Mouse (Mus musculus): ENCODE data around the gene Cnmd. TPM values are rescaled to one million over a fixed set of nuclear protein-coding genes. Genes with fewer than 3 reads are reported as not detected.

Gene Cnmd
- total and polyA plus RNA-seq, 3 experiments = not detected

DNA sequence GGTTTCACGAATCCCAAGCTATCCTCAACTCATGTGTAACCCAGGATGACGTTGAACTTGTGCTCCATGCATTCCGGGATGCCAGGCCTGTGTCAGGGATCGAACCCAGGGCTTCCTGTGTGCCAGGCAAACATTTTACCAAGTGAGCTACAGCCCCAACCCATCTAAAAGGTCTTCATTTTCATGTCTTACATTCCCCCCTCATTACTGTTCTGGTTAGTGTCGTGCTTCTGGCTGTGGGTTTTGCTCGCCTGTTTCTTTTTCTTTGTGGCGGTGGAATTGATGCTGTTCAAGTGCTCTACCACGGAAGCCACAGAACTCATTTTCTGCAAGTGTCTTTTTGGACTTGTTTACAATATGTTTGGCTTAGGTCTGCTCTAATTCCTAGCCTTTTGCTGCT, 71.1 kb downstream of the Cnmd start:
- peaks cover 3 to 12% of the 10 kb centered on the region in 2 experiments; a peak in 3 of 4 replicates for H3K4me1 ChIP-seq (ENCODE audit: control insufficient read depth in 1 of 2, insufficient read depth in 2 of 2, low read length in 2 of 2)
- H3K4me3 ChIP-seq (ENCODE audit: control insufficient read depth in 1 of 2, insufficient read depth in 1 of 2, low read depth in 2 of 2, low read length in 2 of 2) = no peak overlapping the region
- no peak for DNase-seq (ENCODE audit: low read depth, low spot score)
- H3K9me3 ChIP-seq (replicated peaks; ENCODE audit: insufficient read depth, low read length) = no peaks in the 10 kb centered on the region
- TF ChIP-seq TAL1 (IDR thresholded peaks at IDR 0.05; ENCODE audit: low read length) = no peak
- TF ChIP-seq ETS1 (IDR thresholded peaks at IDR 0.05; ENCODE audit: low read depth, low read length) = no peak
- no peak for TF ChIP-seq POLR2AphosphoS2 (IDR thresholded peaks at IDR 0.05; ENCODE audit: low read length)
- TF ChIP-seq ZNF384 (IDR thresholded peaks at IDR 0.05; ENCODE audit: low read depth, low read length) = no peak
- TF ChIP-seq MXI1 (IDR thresholded peaks at IDR 0.05; ENCODE audit: low read depth, low read length) = no peak
- TF ChIP-seq ZMIZ1 (IDR thresholded peaks at IDR 0.05; ENCODE audit: low read depth, low read length) = no peak
- no peak for TF ChIP-seq MYB (IDR thresholded peaks at IDR 0.05; ENCODE audit: low read depth, low read length)
- no peak for TF ChIP-seq RCOR1 (IDR thresholded peaks at IDR 0.05; ENCODE audit: low read depth, low read length)
- TF ChIP-seq MEF2A (IDR thresholded peaks at IDR 0.05; ENCODE audit: extremely low read depth, insufficient replicate concordance, low read depth, low read length, poor library complexity, severe bottlenecking) = no peak
- no peak for TF ChIP-seq MAFK (IDR thresholded peaks at IDR 0.05; ENCODE audit: borderline replicate concordance, low read depth, low read length)
- TF ChIP-seq NRF1 (IDR thresholded peaks at IDR 0.05; ENCODE audit: insufficient read depth, low read depth, low read length, poor library complexity, severe bottlenecking) = no peak
- no peak for TF ChIP-seq CHD1 (IDR thresholded peaks at IDR 0.05; ENCODE audit: low read depth, low read length)
- TF ChIP-seq EP300 (IDR thresholded peaks at IDR 0.05; ENCODE audit: low read depth in 1 of 2, low read length in 2 of 2) = no peak
- TF ChIP-seq GATA1 (IDR thresholded peaks at IDR 0.05; ENCODE audit: low read depth, low read length) = no peak
- TF ChIP-seq SMC3 (IDR thresholded peaks at IDR 0.05; ENCODE audit: low read depth, low read length) = no peak
- TF ChIP-seq NELFE (IDR thresholded peaks at IDR 0.05; ENCODE audit: low read depth, low read length) = no peak
- TF ChIP-seq POLR2AphosphoS5 (IDR thresholded peaks at IDR 0.05; ENCODE audit: borderline replicate concordance, low read depth, low read length) = no peak
- peaks cover 45% of the 10 kb centered on the region for H3K79me2 ChIP-seq (ENCODE audit: control insufficient read depth, insufficient read depth, low read length, poor library complexity)
- no peaks in the 10 kb centered on the region for H3K27me3 ChIP-seq (ENCODE audit: control insufficient read depth in 1 of 2, insufficient read depth in 2 of 2, low read length in 2 of 2)
- no peak overlapping the region for H3K27ac ChIP-seq (ENCODE audit: control insufficient read depth, low read depth, low read length)
- peaks cover 11 to 16% of the 10 kb centered on the region in 2 experiments for H3K36me3 ChIP-seq (ENCODE audit: control insufficient read depth in 1 of 2, insufficient read depth in 2 of 2, low read length in 2 of 2)
- no peak overlapping the region for H3K9ac ChIP-seq (ENCODE audit: control insufficient read depth, low read depth, low read length, poor library complexity, severe bottlenecking)

DNA sequence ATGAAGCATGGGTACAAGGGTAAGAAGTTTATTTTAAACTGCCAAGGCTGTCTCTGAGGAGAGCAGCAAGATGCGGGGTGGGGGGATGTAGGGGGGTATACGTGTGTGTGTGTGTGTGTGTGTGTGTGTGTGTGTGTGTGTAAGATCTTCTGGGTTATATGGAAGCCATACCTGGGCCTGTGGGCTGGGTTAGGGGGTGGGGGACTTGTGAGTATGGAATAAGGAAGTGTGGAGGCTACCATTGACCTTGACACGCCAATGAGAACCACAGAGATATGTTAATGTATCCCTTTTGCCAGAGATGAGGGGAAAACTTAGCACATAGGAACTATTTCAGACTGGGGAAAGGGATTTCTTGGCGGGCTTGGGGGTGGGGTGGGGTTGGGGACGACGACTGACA, 72.6 kb downstream of the Cnmd start:
- TF ChIP-seq POLR2AphosphoS2 (IDR thresholded peaks at IDR 0.05; ENCODE audit: low read length) (no peak), HCFC1 (IDR thresholded peaks at IDR 0.05; ENCODE audit: low read depth, low read length) (no peak)
- Histone ChIP-seq H3K9me3 (replicated peaks; ENCODE audit: insufficient read depth, low read length) (no peaks in the 10 kb centered on the region), H3K27me3 (ENCODE audit: control insufficient read depth in 1 of 2, insufficient read depth in 2 of 2, low read length in 2 of 2) (no peaks in the 10 kb centered on the region), H3K27ac (ENCODE audit: control insufficient read depth, low read depth, low read length) (no peak overlapping the region), H3K9ac (ENCODE audit: control insufficient read depth, low read depth, low read length, poor library complexity, severe bottlenecking) (peak overlapping the region; percentile 91), H3K4me1 (ENCODE audit: control insufficient read depth in 1 of 2, insufficient read depth in 2 of 2, low read length in 2 of 2) (peaks cover 3 to 12% of the 10 kb centered on the region in 2 experiments; a peak in 3 of 4 replicates), H3K4me3 (ENCODE audit: control insufficient read depth in 1 of 2, insufficient read depth in 1 of 2, low read depth in 2 of 2, low read length in 2 of 2) (peak overlapping the region; percentile 92 to 93), H3K79me2 (ENCODE audit: control insufficient read depth, insufficient read depth, low read length, poor library complexity) (peaks cover 45% of the 10 kb centered on the region), H3K36me3 (ENCODE audit: control insufficient read depth in 1 of 2, insufficient read depth in 2 of 2, low read length in 2 of 2) (peaks cover 6 to 16% of the 10 kb centered on the region in 2 experiments)
- peak; percentile 21 for DNase-seq (ENCODE audit: low read depth, low spot score)
